Mouse (Mus musculus) skeletal muscle tissue, postnatal 0 days (tissue): ENCODE data around the gene Usp27x. TPM values are rescaled to one million over a fixed set of nuclear protein-coding genes. Genes with fewer than 3 reads are reported as not detected.

Source experiments
- polyA plus RNA-seq: library from polyadenylated mRNA; unstranded; fragments of >200 nt; fragmentation: Nextera tagmentation; extraction: Ambion mirVana; gene quantifications from 2 replicates; pipeline ENCODE4 v1.2.1, GENCODE M21; 2015

The Usp27x gene
- 0.27 and 0.28 TPM in 2 replicates for polyA plus RNA-seq

DNA sequence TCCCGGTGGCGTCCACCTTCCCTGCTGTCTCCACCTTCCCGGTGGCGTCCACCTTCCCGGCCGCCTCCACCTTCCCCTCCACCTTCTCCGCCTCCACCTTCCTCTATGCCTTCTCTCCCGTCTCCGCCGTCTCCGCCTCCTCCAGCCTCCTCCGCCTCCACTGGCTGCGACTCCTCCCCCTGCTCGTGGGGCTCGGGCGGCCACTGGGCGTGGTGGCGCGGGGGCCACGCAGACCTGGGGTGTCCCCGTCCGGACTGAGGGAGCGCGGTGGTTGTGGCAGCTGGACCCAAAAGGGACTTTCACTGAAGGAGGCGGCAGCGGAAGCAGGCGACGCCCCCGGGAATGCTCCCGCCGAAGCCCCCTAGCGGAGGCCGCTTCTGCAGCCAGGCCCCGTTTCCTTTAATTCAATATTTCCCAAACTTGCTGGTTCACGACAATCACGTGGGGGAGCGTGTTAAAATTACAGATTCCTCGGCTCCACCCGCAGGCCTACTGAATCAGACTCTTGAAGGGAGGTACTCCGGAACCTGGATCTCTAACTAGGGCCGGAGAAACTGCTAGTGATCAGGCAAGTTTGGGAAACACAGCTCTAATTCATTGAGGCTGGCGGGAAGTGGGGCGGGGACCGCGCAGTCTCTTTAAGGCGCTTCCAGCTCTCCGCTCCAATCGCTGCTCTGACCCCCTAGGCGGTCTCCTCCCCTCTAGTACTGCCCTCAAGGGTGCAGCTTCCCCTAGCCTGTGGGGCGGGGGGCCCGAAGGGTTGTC lies at the start of gene Usp27x:
Gene Usp27x (minus strand): TSS at position 115 of the 765 bp plus-strand sequence.

Other genes starting within 250 kb of the Usp27x start
- gene Clcn5, start 56.5 kb downstream of the Usp27x start, polyA plus RNA-seq: 10.0 and 13.0 TPM in 2 replicates
- 0.04 and 0.06 TPM in 2 replicates for gene Foxp3, start 197.8 kb upstream of the Usp27x start, polyA plus RNA-seq
- 0.77 and 1.1 TPM in 2 replicates for gene Ppp1r3f, start 198.5 kb upstream of the Usp27x start, polyA plus RNA-seq
- 15.3 and 15.9 TPM in 2 replicates for gene Ccdc22, start 229.7 kb upstream of the Usp27x start, polyA plus RNA-seq
- not detected in 2 replicates for gene Cacna1f, start 231.3 kb upstream of the Usp27x start, polyA plus RNA-seq